Mouse (Mus musculus) C2C12 (cell line): ENCODE measurements around the gene Ugt1a6b.
"Not testable (repeated sequence)": the region's sequence is repeated elsewhere in the genome, so short reads cannot be mapped to it uniquely, and the experiment has no call there.

Experiments
- CTCF ChIP-seq: IDR thresholded peaks from one replicate; pipeline ENCODE4 v1.5.1; 2011; ENCODE audit not compliant: control insufficient read depth, insufficient read depth, insufficient read length
- MAX ChIP-seq: IDR thresholded peaks from one replicate; pipeline ENCODE4 v1.6.1; 2011; ENCODE audit warnings: mild to moderate bottlenecking, control low read depth
- MYOD1 ChIP-seq: IDR thresholded peaks from one replicate; pipeline ENCODE4 v1.6.1; 2011; ENCODE audit warnings: low read depth; ENCODE audit not compliant: control insufficient read depth, insufficient read length

GRCm38 (mm10) chr1:88129091-88129490, 26.0 kb downstream of the Ugt1a6b start:
- TF ChIP-seq CTCF, MAX, MYOD1: not testable (repeated sequence)
